Mouse (Mus musculus): ENCODE measurements around the gene Mrpl1. TPM values are rescaled to one million over a fixed set of nuclear protein-coding genes. Genes with fewer than 3 reads are reported as not detected.

Gene Mrpl1
- polyA plus RNA-seq, 1 experiment from 2014 or later, result 19.8 TPM

DNA sequence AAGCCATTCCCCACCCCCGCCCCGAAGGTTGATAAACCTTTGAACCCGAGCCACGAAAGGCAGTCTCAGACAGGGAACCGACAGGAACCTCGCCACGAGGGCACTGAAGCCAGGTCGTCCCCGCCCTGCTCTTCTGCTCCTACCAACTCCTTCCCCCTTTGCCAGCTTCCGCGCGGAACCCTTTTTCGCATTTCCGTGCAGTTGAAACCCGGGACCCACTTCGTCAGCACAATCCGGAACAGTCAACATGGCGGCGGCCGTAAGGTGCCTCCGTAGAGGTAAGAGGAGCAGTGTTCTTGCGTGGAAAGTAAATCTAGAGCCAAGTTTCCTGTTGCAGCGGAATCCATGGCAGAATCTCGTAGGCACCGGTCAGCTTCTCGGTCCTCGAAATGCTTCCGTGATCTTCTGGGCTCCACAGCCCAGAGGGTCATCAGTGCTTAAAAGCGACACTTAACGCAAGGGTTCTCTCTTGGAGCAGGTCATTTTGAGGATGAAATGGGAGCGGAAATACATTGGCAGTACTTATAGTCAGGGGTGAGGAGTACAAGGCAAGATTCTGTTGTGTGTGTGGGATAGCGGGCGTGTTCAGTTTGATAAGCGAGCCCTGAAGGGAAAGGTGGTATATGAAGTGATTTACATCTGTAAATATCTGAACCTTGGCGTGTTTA, 757 bp downstream of the Mrpl1 start:
- peak overlapping the region; percentile 79 for H3K9ac ChIP-seq
- no peaks in the 10 kb centered on the region for H3K9me3 ChIP-seq
- peaks cover 5% of the 10 kb centered on the region; the same call in 1 of the 2 replicates for H3K36me3 ChIP-seq
- peak; percentile 96 for ATAC-seq (ENCODE audit: low FRiP score)
- peak overlapping the region; percentile 82 for H3K27ac ChIP-seq
- H3K27me3 ChIP-seq, result no peaks in the 10 kb centered on the region
- peak overlapping the region; percentile 76 for H3K4me2 ChIP-seq
- WGBS, result under 1% methylated on average over 35 of the region's 35 CpGs
- peak overlapping the region; percentile 82 for H3K4me3 ChIP-seq
- peaks cover 16% of the 10 kb centered on the region for H3K4me1 ChIP-seq (replicated peaks)

DNA sequence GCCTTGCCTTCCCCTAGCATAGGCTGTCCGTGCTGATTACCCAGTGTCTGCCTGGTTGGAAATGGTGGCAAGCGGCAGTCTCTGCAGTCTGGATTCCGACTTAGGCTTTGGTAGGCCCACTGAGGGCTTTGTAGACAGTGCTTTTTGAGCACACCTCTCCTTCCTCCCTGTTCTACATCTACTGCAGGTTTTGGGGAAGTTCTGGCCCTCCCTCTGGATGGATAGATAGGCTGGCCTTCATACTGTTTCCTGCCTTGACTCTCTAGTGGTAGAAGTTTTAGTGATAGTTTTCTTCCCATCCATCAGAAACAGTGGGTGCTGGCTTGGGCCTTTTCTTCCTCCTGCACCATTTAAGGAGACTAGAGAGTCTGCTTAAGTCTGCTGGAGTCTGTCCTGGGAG, 9.4 kb downstream of the Mrpl1 start:
- H3K36me3 ChIP-seq, result peaks cover 10% of the 10 kb centered on the region
- no peak overlapping the region for H3K27ac ChIP-seq
- ATAC-seq (ENCODE audit: low FRiP score), result no peak
- H3K9me3 ChIP-seq, result no peaks in the 10 kb centered on the region
- peaks cover 16% of the 10 kb centered on the region for H3K4me1 ChIP-seq (replicated peaks)
- H3K4me2 ChIP-seq, result no peak overlapping the region
- H3K27me3 ChIP-seq, result no peaks in the 10 kb centered on the region
- WGBS, result 85% methylated on average over 3 of the region's 3 CpGs
- no peak overlapping the region for H3K4me3 ChIP-seq
- H3K9ac ChIP-seq, result no peak overlapping the region

GRCm38 (mm10) chr5:96219512-96219911, 10.2 kb downstream of the Mrpl1 start:
- H3K27me3 ChIP-seq, result no peaks in the 10 kb centered on the region
- H3K4me3 ChIP-seq, result no peak overlapping the region
- H3K4me1 ChIP-seq (replicated peaks), result peaks cover 13% of the 10 kb centered on the region
- no peak for ATAC-seq (ENCODE audit: low FRiP score)
- H3K27ac ChIP-seq, result no peak overlapping the region
- H3K4me2 ChIP-seq, result no peak overlapping the region
- no peak overlapping the region for H3K9ac ChIP-seq
- no peaks in the 10 kb centered on the region for H3K9me3 ChIP-seq
- peaks cover 12% of the 10 kb centered on the region for H3K36me3 ChIP-seq
- 83% methylated on average over 4 of the region's 4 CpGs for whole genome bisulfite sequencing

DNA sequence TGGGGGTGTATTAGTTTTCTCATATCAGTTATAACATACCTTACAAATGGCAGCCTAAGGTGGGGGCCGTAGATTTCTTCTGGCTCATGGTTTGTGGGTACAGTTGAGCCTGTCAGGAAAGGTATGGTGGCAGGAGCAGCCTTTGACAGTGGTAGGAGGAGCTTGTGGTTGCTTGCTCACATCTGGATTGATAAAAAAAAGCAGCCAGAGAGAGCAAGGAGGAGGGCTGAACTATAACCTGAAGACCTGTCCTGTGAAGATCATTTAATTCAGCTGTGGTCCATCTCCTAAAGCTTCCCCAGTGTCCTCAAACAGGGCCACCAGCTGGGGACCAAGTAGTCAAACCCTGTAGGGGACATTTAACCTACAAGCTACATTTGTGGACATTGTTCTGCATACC, 12.0 kb downstream of the Mrpl1 start:
- no peak overlapping the region for H3K4me2 ChIP-seq
- H3K9me3 ChIP-seq, result no peaks in the 10 kb centered on the region
- 86% methylated on average over 1 of the region's 1 CpGs for WGBS
- no peak overlapping the region for H3K27ac ChIP-seq
- no peak overlapping the region for H3K4me3 ChIP-seq
- no peak for ATAC-seq (ENCODE audit: low FRiP score)
- H3K4me1 ChIP-seq (replicated peaks), result peaks cover 13% of the 10 kb centered on the region
- peaks cover 13% of the 10 kb centered on the region for H3K36me3 ChIP-seq
- H3K9ac ChIP-seq, result no peak overlapping the region
- H3K27me3 ChIP-seq, result no peaks in the 10 kb centered on the region

- ATAC-seq (ENCODE audit: low FRiP score), result peak; percentile 39; the same call in 1 of the 2 replicates
- no peak overlapping the region for H3K9ac ChIP-seq
- peak overlapping the region; percentile 18; the same call in 1 of the 2 replicates for H3K27ac ChIP-seq
- H3K36me3 ChIP-seq, result peaks cover 19% of the 10 kb centered on the region
- H3K9me3 ChIP-seq, result no peaks in the 10 kb centered on the region
- H3K4me2 ChIP-seq, result no peak overlapping the region
- no peak overlapping the region for H3K4me3 ChIP-seq
- no peaks in the 10 kb centered on the region for H3K27me3 ChIP-seq
- WGBS, result 59% methylated on average over 5 of the region's 5 CpGs
- peaks cover 13% of the 10 kb centered on the region for H3K4me1 ChIP-seq (replicated peaks)
Measured at GRCm38 (mm10) chr5:96221812-96222585, 12.7 kb downstream of the Mrpl1 start.

DNA sequence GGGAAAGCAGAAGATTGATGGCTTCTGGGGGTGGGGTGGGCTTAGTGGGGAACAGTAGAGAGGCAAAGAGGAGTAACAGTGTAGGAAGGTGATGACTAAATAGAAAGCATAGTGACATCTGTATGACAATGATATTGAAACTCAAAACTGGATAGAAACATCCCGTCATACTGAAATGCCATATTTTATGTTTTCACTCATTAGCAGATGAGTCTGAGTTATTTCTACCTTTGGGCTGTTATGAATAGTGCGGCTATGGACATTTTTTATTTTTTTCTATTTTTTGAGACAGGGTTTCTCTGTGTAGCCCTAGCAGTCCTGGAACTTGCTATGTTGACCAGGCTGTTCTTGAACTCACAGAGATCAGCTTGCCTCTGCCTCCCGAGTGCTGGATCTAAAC, 13.7 kb downstream of the Mrpl1 start:
- no peak overlapping the region for H3K27ac ChIP-seq
- ATAC-seq (ENCODE audit: low FRiP score), result no peak
- peaks cover 22% of the 10 kb centered on the region for H3K36me3 ChIP-seq
- WGBS, result 98% methylated on average over 3 of the region's 3 CpGs
- peaks cover 13% of the 10 kb centered on the region for H3K4me1 ChIP-seq (replicated peaks)
- H3K9me3 ChIP-seq, result no peaks in the 10 kb centered on the region
- H3K4me3 ChIP-seq, result no peak overlapping the region
- H3K9ac ChIP-seq, result no peak overlapping the region
- no peaks in the 10 kb centered on the region for H3K27me3 ChIP-seq
- H3K4me2 ChIP-seq, result no peak overlapping the region

- Histone ChIP-seq H3K36me3 (peaks cover 34% of the 10 kb centered on the region), H3K4me3 (no peak overlapping the region), H3K9me3 (no peaks in the 10 kb centered on the region), H3K4me2 (no peak overlapping the region), H3K27ac (no peak overlapping the region), H3K9ac (no peak overlapping the region), H3K27me3 (no peaks in the 10 kb centered on the region), H3K4me1 (replicated peaks) (peaks cover 8% of the 10 kb centered on the region)
- WGBS, result 95% methylated on average over 8 of the region's 8 CpGs
- no peak for ATAC-seq (ENCODE audit: low FRiP score)
Measured at GRCm38 (mm10) chr5:96226490-96226889, 17.2 kb downstream of the Mrpl1 start.

GRCm38 (mm10) chr5:96228967-96229366, 19.7 kb downstream of the Mrpl1 start:
- 99% methylated on average over 2 of the region's 2 CpGs for WGBS

DNA sequence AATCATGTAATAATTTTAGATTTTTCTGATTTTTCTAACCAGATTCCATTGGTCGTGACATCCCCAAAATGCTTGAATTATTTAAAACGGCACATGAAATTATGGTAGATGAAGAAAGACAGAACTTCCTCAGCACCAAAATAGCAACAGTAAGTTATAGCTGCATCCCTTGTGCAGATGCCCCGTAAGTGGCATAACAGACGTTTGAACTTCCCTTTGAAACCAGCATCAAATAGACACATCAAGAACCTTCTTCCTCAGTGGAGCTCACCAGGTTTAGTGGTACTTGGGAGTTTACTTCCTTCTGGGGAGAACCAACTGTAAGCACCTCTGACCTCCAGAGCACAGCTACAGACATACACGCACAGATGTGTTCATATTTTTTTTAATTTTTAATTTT, 29.5 kb downstream of the Mrpl1 start:
- Histone ChIP-seq H3K4me3 (no peak overlapping the region), H3K4me2 (no peak overlapping the region), H3K9me3 (no peaks in the 10 kb centered on the region), H3K27ac (no peak overlapping the region), H3K27me3 (no peaks in the 10 kb centered on the region), H3K36me3 (peaks cover 31% of the 10 kb centered on the region), H3K9ac (no peak overlapping the region), H3K4me1 (replicated peaks) (no peaks in the 10 kb centered on the region)
- ATAC-seq (ENCODE audit: low FRiP score), result no peak
- 95% methylated on average over 5 of the region's 5 CpGs for WGBS

More at GRCm38 (mm10) chr5:96228967-96229366, 19.7 kb downstream of the Mrpl1 start:
- Histone ChIP-seq H3K9me3 (no peaks in the 10 kb centered on the region), H3K36me3 (peaks cover 45% of the 10 kb centered on the region), H3K4me3 (no peak overlapping the region), H3K9ac (no peak overlapping the region), H3K4me1 (replicated peaks) (no peaks in the 10 kb centered on the region), H3K27ac (no peak overlapping the region), H3K4me2 (no peak overlapping the region), H3K27me3 (no peaks in the 10 kb centered on the region)
- ATAC-seq (ENCODE audit: low FRiP score), result no peak

DNA sequence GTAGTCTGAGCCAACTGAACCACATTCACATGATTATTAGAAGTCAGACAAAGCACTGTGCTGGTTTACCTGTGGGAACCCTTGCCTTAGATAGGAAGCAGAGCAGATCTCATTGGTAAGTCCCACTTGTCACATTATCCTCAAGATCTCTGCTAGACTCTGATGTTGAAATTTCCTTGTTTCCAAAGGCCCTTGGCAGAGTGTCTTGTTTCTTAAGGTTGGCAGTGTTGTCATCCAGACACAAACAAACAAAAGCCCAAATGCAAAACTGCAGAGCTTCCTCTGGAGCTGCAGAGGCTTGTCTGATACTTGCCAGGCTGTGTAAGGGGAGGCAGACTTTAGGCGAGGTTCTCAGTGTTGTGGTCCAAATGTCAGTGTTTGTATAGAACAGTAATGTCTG, 31.6 kb downstream of the Mrpl1 start:
- Histone ChIP-seq H3K36me3 (peaks cover 23% of the 10 kb centered on the region), H3K9ac (no peak overlapping the region), H3K27me3 (no peaks in the 10 kb centered on the region), H3K4me2 (no peak overlapping the region), H3K27ac (no peak overlapping the region), H3K4me3 (no peak overlapping the region), H3K4me1 (replicated peaks) (no peaks in the 10 kb centered on the region), H3K9me3 (no peaks in the 10 kb centered on the region)
- WGBS, result 96% methylated on average over 1 of the region's 1 CpGs
- ATAC-seq (ENCODE audit: low FRiP score), result no peak

- WGBS, result 83% methylated on average over 1 of the region's 1 CpGs
- Histone ChIP-seq H3K9ac (no peak overlapping the region), H3K4me1 (replicated peaks) (no peaks in the 10 kb centered on the region), H3K4me3 (no peak overlapping the region), H3K4me2 (no peak overlapping the region), H3K27me3 (no peaks in the 10 kb centered on the region), H3K27ac (no peak overlapping the region), H3K36me3 (peaks cover 12% of the 10 kb centered on the region), H3K9me3 (no peaks in the 10 kb centered on the region)
- ATAC-seq (ENCODE audit: low FRiP score), result no peak
Measured at GRCm38 (mm10) chr5:96244511-96244910, 35.2 kb downstream of the Mrpl1 start.

DNA sequence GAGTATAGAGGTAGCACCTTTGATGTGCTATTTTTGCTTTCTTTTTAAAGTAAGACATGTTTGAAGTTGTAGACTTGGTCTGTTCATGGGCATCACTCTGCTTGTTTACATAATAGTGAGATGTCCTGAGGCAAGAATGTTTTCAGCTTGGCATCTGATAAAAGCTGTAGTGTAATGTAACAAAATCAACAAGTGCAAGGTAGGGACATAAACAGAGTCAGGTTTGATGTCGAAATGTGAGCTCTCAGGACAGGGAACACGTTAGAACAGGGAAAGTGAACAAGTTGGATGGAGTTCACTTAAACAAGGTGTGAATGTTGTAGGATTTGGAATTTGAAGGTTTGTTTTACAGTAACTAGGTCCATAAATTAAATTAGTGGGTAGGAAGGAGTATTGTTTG, 44.7 kb downstream of the Mrpl1 start:
- H3K9ac ChIP-seq, result no peak overlapping the region
- no peaks in the 10 kb centered on the region for H3K9me3 ChIP-seq
- no peak overlapping the region for H3K27ac ChIP-seq
- no peaks in the 10 kb centered on the region for H3K4me1 ChIP-seq (replicated peaks)
- H3K27me3 ChIP-seq, result no peaks in the 10 kb centered on the region
- no peak overlapping the region for H3K4me2 ChIP-seq
- peaks cover 5% of the 10 kb centered on the region; the same call in 1 of the 2 replicates for H3K36me3 ChIP-seq
- ATAC-seq (ENCODE audit: low FRiP score), result no peak
- H3K4me3 ChIP-seq, result no peak overlapping the region
- WGBS, result 85% methylated on average over 2 of the region's 2 CpGs

DNA sequence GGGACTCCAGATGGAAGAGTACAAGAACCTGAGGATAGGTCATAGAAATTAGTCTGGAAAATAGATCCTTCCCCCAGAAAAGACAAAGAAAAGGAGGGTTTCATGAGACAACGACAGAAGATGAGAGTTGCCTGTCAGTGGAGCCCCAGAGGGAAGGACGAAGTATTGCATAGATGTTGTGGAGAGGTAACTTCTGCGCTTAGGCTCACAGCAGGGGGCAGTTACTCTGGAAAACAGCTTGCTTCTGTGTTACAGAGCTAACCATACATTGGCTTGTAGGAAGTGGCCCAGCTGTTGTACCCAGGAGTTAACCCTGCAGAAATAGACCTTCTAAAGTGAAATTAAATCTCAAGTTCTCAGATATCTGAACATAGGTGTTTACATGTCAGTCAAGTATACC, 45.9 kb downstream of the Mrpl1 start:
- Histone ChIP-seq H3K27me3 (no peaks in the 10 kb centered on the region), H3K9ac (no peak overlapping the region), H3K4me3 (no peak overlapping the region), H3K9me3 (no peaks in the 10 kb centered on the region), H3K4me1 (replicated peaks) (no peaks in the 10 kb centered on the region), H3K4me2 (no peak overlapping the region), H3K36me3 (peaks cover 5% of the 10 kb centered on the region; the same call in 1 of the 2 replicates), H3K27ac (no peak overlapping the region)
- no peak for ATAC-seq (ENCODE audit: low FRiP score)
- WGBS, result 82% methylated on average over 3 of the region's 3 CpGs

Measured in hindbrain, embryonic 13.5 days (tissue).